Mouse (Mus musculus): Measurements from ENCODE around the gene Rabep2.
"Not testable (repeated sequence)": the region's sequence is repeated elsewhere in the genome, so short reads cannot be mapped to it uniquely, and the experiment has no call there.

The Rabep2 gene

DNA sequence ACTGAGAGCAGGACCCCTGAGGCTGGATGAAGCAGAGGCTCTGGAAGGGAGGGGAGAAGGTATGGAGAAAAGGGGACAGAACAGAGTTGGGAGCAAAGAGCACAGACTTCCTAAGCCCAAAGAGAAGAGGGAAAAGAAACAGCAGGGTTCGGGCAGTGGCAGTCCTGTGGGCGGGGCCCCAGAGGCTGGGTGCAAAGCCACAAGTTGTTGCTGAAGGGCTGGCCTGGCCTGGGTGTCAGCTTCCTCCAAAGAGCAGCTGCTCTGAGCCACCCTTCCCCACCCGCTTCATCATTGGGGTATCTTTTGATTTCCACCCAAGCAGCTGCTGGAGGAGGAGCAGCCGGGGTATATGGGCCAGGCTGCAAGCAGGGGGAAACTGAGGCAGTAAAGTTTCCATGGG is 35.6 kb downstream of the Rabep2 start:
- DNase-seq (ENCODE audit: low spot score), result no peak

DNA sequence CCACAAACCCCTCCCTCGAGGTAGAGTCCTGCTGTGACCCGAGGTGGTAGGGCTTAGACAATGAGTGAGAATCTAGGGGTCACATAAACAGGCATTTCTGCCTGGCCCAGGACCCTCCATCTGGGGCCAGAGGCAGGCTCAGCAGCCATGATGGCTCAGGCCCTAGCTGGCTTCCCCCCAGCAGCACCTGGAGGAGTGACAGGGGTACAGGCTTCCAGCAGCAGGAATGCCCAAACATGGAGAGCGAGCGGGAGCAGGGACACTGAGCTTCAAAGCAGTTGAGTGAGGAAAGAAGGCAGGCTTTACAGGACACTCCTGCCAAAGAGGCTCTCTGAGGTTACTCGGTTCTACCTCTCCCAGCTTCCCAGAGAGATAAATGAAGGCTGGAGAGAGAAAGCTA is 36.3 kb downstream of the Rabep2 start:
- DNase-seq (ENCODE audit: low spot score), result no peak

DNA sequence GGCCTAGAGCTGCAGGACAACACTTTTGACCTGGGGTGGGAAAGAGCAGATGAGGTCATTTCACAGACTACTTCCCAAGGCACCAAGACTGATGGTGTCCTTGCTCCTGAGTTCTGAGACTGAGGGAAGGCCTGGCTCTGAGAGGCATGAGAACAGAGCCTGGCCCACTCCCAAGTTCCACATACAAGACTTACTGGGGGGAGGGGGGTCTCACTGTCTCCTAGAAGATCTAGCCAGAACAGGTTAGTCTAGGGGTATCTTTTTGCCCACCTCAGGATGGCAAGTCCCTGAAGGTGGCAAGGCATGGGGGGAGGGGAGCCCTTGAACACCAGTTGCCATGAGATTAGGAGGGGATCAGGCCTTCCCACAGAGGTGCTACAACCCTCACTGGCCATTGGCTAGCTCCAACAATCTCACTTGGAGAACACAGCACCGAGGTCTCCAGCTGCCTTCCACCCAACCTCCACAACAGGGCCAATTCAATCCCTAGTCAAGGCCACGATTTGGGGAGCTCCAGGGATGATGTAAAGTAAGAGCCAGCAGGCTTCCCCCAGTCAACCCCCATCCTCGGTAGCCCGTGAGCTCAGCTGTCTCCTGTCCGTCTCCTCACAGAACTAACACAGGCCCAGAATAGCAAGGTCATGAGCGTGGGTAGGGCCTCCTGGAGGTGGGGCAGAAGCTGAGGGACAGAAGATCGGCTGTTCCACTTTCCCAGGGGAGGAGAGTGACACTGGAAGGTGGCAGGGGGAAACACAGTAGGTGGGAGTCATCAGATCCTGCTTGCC is 36.9 kb downstream of the Rabep2 start:
- DNase-seq (ENCODE audit: low spot score), result no peak

DNA sequence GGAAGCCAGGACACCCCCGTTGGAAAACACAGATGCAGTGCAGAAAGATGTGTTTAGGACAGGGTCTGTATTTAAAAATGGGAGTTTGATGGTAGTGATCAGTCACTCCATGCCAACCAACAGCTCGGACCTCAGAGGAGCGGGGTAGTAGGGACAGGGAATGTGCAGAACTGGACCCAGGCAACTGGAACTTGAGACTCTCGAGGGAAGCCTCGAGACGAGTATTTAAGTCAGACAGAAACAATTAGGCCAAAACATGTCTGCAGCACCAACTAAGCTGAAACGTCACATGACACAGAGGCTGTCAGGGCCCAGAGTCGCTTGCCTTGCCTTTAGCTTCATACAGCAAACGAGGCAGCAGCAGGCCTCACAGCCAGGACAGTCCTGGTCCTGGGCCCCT is 37.6 kb downstream of the Rabep2 start:
- no peak for DNase-seq (ENCODE audit: low spot score)

DNA sequence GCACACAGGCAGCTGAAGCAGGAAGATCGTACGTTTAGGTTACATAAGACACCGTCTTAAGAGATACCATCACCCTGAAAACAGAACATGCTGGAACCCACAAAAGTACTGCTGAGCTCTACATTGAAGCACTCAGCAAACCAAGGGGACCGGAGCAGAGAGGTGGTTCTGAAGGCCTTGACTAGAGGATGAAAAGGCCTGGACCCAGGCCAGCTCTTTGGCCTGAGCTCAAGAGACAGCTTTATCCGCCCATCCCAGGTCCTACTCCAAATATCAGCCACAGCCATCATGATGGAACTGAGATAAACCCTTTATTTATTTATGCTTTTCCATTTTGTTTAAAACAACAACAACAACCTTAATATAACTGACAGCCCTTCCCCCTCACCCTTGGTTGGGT is 38.1 kb downstream of the Rabep2 start:
- DNase-seq (ENCODE audit: low spot score), result no peak

DNA sequence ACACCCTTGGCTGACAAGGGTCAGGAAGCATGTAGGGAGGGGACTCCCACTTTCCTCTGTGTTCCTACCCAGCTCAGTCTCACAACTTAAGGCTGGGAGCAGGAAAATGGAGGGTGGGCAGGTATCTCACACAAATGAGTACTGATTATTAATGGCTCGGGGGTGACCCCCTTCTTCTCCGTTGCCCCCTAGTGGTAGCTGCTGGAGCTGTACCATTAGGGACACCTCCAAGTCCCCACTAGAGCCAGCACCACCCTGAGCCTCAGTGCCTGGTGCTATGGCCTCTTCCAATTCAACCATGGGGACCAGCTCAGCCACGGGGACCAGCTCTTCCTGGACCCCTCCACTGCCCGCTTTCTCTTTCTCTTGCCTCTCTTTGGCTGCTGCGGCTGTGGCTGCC is 38.7 kb downstream of the Rabep2 start:
- peak; percentile 36 for DNase-seq (ENCODE audit: low spot score)

DNA sequence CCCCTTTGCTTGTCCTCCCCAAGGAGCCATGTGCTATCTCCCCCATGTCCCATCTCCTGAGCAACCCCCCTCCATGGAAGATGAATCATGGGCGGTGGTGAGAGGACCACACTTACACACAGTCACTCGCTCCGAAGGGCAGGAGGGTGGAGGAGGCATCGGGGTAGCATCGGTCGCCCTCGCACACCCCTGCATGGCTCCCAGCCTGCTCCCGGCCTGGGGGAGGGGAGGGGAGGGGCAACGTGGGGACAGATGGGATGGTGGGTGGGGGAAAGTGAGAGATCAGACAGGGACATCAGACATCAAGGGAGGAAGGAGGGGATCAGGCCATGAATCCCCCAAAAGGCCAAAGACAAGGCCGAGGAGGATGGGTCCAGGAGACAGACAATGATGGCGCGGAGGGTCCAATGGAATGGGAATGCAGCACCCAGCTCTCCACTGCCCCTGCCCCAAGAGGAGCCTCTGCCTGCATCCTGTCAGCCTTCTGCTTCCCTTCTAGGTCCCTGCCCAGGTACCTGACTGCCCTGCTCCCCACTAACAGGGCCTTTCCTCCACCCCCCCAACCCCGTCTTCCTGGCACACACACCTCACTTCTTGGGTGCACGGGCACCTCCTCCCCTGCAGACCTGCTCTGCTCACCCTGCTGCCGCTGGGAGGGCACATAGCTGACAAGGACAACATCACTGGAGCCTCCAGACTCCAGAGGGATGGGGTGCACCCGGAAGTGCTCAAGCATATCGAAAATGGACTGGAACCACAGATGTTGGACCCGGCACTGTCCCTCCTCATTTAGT is 39.5 kb downstream of the Rabep2 start:
- DNase-seq (ENCODE audit: low spot score), result no peak

DNA sequence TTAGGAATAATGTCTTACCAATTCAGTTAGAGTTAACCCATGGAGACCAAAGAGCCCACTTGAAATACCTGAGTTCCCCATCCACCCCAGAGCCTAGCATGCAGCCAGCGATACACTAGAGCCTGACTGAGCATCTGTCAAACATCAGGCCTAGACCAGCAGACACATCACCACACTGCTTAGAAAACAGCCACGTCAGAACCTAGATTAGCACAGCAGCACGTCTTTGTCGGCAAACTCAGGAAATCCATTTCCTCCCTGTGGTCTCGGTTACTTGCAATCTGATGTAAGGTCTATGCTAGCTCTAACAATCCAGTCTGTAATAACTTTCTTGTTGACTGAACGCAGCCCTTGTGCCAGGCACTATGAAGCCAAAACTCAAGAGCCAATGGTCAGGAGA is 41.5 kb downstream of the Rabep2 start:
- no peak for DNase-seq (ENCODE audit: low spot score)

DNA sequence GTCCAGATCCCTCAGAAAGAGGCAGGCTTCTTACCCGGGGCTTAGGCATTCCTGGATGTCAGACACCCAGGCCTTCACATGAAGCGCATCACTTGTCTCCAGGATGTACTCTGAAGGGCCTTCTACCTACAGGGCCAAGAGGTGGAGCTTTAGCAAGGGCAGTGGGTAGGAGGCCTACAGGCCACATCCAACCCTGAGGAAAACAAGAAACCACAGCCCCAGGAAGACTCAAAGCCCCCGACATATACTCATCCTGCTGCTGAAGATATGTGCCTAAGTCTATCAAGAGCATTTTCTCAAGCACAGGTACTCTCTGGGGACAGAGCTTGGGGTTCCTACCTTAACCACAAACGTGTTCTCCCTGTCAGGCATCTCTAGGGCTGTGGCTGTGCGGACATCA is 42.8 kb downstream of the Rabep2 start:
- DNase-seq (ENCODE audit: low spot score), result no peak

DNA sequence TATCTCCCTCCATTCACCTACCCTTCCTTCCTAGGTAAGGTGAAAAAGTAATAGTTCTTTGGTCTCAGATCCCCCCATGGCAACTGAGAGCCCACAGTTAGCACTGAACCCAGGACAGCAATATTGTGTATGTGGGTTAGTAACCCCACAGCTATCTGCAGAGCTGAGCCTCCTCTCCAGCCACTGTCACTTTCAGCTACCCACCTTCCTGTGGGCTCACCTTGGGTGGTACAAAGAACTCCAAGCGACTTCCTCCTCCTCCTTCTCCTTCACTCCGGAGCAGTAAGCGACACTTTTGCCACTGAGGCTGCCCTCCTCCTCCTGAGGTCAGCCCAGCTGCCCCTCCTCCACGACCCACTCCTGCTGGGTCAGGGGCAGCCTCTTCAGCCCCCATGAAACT is 43.3 kb downstream of the Rabep2 start:
- no peak for DNase-seq (ENCODE audit: low spot score)

DNA sequence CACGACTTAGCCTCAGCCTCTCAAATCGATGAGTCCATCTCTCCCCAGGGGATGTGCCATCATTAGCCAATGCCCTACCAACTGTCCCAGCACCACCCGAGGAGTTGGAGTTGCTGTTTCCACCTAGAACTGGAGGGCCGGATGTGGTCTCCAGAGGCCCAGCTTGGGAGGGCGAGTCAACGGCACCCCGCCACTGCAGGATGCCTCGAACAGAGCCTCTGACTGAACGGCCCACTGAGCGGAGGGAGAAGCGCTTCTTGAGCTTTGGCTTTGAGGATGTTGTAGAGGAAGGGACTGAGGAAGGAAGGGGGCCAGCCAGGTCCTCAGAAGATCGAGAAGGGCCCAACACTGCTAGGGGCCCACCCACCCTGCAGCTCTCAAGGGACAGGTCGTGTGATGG is 43.7 kb downstream of the Rabep2 start:
- DNase-seq (ENCODE audit: low spot score), result no peak

DNA sequence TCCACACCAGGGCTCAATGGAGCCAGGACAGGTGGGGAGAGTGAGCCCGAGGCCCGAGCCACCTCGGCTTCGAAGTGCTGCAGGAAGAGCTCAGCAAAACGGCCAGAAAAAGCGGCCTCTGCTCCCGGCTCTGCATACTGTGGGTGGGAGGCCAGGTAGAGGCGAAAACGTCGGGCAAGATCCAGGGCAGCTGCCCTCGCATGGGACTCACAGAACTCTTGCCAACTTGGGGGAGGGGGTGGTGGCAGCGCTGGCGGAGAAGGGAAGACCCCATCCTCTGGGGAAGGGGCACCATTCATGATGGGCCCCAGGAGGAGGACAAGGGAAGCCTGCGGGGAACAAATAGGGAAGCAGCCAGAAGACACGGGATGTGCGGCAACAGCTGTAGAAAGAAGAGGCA is 44.2 kb downstream of the Rabep2 start:
- no peak for DNase-seq (ENCODE audit: low spot score)

DNA sequence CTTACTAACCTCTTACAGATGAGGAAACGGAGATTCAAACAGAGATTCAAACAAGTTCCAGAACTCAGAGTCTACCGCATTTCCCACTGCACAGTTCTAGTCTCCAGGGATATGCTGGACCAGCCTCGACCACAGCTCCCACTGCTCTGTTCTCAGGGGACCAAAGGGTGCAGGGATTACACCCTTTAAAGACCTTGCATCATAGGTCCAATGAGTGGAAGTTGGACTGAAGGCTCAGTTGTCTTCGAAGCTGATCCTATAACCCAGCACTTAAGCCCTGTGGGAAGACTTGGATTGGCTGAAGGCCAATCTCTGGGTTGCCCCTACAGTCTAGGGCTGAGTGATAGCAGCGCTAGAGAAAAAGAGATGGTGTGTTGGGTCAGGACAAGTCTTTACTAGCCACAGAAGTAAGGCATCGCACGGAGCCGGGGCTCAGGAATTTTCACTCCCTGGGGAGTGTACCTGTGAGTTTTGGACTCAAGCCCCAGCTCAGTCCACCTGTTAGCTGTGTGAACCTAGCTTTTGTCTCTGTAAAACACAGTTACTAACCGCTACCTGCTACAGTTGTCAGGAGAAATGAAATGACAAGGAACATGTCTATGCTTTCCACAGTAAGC is 45.0 kb downstream of the Rabep2 start:
- DNase-seq (ENCODE audit: low spot score), result no peak

DNA sequence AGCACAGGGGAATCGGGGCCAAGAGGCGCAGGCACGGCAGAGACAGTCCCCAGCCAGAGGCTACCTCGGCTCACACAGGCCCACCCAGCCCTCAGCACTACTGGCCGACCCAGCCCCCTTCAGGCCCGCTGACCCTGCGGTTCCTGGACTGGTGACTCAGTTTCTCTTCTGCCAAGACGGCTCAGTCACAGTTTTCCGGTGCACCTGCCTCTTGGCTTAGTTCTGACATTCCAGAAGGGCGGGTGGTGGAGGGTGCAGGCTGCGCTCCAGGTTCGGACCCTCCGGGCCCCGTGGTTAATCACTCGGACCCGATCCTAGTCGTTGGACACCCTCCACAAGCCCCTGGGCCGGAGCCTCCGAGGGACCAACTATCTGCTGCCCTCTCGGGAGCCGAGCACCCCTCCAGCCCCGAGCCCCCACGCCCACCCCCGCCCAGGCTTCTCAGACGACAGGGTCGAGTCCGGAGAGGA is 46.0 kb downstream of the Rabep2 start:
- peak; percentile 30 for DNase-seq (ENCODE audit: low spot score)

DNA sequence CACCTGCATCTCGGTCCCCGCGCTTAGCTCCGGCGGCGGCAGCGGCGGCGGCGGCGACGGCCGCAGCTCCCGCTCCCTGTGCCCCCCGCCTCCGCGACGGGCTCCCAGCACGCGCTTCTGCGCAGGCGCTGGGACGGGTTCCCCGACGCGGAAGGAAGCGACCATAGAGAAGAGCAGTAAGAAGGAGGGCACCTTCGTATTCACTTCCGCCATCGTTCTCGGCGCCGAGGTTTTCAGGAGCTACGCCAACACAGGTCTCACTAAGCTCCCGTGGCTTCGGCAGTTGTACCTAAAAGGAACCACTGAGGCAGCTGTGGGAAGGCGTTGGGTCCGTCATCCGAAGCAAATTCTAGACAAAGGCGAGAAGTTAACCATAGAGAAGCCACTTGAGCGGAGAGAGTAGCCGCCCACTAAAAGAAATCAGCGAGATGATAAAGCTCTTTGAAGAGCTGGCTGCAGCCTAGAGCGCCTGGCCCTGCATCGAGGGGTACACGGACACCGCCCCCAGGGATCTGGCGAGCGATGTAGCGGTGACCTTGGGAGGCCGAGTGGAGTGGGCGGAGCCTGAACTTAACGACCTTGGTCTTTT is 46.5 kb downstream of the Rabep2 start, which contains the start of gene Sh2b1:
TSS of gene Sh2b1 (minus strand) at position 432 of the 589 bp plus-strand sequence.
- peak; percentile 94 for DNase-seq (ENCODE audit: low spot score)

DNA sequence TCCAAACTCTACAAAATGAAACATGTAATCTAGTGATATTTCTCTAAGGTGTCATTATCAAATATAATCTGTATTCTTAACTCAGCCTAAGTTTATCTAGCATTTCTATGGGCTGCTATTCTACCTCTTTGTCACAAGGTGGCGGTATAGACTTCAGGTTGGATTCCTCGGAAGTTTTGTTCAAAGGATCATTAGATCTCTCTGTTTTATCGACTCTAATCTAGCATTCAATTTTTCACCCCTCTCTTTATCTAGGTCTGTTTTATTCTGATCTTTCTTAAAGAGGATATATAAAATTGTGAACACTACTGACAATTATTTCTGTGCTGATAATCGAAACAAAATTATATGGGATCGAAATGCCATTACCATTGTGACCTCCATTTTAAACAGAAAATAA is 53.1 kb downstream of the Rabep2 start:
- DNase-seq (ENCODE audit: low spot score), result peak; percentile 72

DNA sequence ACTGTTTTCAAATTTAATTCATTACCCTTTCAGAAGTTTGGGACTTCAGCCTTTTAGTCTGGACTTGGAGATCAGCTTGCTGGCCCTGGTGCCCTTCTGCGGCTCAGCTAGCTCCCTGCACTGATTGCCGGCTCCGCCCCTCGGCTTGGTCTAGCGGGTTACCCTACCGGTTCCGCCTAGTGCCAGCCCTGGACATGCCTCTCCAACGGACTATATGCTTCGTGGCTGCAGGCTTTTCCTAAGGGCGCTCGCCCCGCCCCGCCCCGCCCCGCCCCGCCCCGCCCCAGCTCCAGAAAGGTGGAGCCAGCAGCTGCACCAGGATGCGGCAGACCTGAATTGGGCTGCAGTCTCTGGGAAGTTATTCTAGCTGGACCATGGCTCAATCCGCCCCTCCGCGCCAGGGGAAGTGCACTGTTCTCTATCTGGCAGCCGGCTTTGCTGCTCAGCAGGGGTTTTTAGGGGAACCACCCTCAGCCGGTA is 53.9 kb downstream of the Rabep2 start:
- DNase-seq (ENCODE audit: low spot score), result peak; percentile 92

DNA sequence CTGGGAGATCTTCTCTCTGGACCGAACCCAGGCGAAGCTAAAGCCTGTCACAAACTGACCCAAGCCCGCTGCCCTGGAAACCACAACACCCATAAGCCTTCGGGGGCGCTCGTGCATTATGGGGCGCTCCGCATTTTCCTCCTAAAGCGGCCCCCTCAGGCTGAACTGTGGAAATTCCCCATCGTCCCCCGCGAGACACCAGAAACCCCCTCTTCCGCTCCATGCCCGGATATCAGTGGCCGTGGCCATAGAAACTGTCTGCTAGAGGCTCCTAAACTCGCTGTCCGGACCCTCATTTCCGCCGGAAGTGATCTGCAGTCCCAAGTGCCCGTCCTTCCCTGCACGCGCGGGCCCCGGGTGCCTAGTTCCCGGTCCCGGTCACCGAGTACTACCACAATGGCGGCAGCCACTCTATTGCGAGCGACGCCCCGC is 58.5 kb downstream of the Rabep2 start, which contains the start of gene Tufm:
TSS of gene Tufm (plus strand) at position 310 of the 432 bp plus-strand sequence.
- peak; percentile 95 for DNase-seq (ENCODE audit: low spot score)

DNA sequence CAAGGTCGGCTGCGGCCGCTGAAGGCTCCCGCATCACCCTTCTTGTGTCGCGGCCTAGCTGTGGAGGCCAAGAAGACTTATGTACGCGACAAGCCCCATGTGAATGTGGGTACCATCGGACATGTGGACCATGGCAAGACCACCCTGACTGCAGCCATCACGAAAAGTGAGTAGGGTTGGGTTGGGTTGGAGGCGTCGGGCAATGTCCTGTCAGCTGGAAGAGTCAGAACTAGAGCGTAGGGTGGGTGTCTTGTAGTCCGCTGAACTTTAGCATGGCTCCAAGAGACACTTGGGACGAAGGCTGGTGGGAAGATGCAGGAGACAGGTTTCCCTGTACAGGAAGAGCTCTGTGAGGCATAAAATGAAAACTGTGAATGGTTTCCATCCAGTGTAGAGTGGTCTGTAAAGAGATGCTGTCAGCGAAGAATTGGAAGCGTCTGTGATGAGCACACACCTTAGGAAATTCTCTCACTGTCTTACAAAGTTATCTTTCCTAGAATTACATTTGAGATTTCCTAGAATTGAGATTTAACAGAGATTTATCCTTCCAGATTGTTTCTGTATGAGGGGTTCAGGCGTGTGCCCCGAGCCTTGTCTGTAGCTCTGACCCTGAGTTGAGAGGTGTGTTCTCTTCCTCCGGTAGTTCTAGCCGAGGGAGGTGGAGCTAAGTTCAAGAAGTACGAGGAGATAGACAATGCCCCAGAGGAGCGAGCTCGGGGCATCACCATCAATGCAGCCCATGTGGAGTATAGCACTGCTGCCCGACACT is 59.2 kb downstream of the Rabep2 start:
- DNase-seq (ENCODE audit: low spot score), result not testable (repeated sequence)

DNA sequence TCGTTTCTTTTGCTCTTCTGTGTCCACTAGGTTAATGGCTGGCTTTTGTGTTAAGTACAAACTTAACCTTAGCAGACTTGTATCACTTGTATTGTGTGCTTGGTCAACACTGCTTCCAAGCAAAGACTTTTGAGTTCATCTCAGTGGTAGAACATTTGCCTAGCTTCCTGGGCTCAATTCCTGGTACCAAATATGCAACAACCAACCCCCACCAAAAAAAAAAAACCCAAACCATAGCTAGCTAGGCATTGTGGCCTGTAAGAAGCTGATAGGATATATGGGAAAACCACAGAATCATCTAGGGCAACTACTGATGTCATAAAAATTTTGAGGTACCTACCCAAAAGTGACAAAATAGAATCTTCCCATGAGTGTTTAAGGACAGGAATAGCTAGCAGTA is 62.4 kb downstream of the Rabep2 start:
- no peak for DNase-seq (ENCODE audit: low spot score)

DNA sequence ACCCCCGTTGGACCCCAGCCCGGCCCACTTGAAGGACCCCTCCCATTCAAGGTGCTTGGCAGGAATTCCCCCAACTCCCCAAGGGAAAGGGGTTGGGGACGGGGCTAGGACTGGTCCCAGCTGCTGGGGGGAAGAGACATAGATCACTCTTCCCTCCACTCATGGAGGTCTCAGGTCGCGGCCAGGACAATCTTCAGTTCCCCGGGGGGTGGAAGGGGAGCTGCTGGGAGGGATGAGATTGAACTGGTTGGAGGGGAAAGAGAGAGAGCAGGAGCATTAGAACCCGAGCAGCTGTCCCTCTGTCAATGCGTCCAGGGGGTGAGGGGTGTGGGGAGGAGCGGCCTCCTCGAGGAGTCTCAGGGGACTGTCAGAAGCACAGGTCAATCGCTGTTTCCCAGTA is 63.4 kb downstream of the Rabep2 start:
- DNase-seq (ENCODE audit: low spot score), result no peak

Measured in MN1 (cell line).